Mouse (Mus musculus) monocyte, adult 5-6 weeks (primary cell): ENCODE measurements around the gene Calm3. TPM values are rescaled to one million over a fixed set of nuclear protein-coding genes. Genes with fewer than 3 reads are reported as not detected.
A peak's percentile ranks its signal among the peaks of the same experiment; 100 is the strongest.

Source experiments
- ATAC-seq: fragments of 153-309, 156-312 bp; replicated peaks from 2 replicates; pipeline ENCODE4 v1.8.0; 2017; ENCODE audit warnings: mild to moderate bottlenecking; ENCODE audit not compliant: low TSS enrichment, insufficient number of reproducible peaks, severe bottlenecking, poor library complexity, low FRiP score
- total RNA-seq: library from RNA; stranded (forward); fragments of 200-1000, 200-491, 200-594 nt; gene quantifications from 3 replicates; pipeline ENCODE4 v1.2.3, GENCODE M21; 2017

Gene Calm3
- total RNA-seq, 1 experiment from 2014 or later, result 298 TPM

DNA sequence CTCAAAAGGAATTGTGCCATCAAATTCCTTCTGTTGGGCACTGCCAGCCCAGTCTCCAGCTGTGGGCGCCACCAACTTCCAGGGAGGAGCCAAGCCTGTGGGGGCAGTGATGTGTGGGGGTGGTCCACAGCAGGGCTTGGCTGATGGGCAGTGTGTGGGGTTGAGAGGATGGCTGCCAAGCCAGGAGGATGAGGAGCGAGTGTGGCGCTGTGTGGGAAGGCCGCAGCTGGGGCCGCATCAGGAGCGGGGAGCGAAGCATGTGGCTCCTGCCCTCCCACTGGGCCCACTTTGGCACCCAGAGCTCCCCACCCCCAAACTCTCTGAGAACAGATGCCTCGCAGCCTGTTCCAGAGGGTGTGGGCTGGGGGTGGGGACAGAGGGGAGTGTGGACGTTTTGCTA, 5.9 kb downstream of the Calm3 start:
- ATAC-seq, result no peak

GRCm38 (mm10) chr7:16917447-16917846, 6.5 kb downstream of the Calm3 start:
- ATAC-seq, result no peak

GRCm38 (mm10) chr7:16916342-16917265, 7.3 kb downstream of the Calm3 start:
- ATAC-seq, result no peak

DNA sequence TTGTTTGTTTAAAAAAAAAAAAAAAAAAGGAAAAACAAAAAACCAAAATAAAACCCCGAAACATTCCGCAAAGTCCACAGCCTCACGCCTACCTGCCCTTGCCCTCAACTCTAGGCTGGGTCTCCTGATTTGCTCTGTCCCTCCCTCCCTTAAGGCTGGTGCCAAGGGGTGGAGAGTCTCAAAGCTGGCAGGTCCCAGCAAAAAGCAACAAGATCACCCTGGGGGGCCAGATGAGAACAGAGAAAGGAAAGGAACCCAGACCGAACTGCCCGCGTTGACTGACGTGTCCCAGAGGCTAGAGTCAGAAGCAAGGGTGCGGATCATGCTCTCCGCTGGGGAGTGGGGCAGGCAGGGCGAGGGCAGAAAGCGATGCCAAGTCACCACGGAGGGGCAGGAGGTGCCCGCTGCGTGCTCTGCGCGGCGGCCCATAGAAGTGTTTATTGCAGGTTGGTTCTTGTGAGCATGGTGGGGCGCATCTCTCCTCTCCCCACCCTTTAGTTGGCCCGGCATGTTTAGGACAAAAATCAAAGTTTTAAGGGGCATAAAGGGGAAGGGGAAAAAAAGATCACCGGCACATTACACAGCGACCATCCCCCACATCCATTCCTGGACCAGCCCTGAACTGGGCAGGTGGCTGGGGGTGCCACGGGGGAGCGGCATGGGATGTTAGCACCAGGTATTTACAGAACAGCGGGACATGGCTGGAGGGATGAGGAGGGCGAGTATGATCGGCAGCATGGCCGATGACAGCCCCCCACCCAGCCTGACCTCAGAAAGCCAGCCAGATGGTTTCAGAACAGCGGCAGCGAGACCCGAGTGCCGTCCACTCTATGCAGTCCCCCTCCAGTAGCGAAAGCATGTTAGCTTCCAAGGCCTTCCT, 8.2 kb downstream of the Calm3 start:
- no peak for ATAC-seq

DNA sequence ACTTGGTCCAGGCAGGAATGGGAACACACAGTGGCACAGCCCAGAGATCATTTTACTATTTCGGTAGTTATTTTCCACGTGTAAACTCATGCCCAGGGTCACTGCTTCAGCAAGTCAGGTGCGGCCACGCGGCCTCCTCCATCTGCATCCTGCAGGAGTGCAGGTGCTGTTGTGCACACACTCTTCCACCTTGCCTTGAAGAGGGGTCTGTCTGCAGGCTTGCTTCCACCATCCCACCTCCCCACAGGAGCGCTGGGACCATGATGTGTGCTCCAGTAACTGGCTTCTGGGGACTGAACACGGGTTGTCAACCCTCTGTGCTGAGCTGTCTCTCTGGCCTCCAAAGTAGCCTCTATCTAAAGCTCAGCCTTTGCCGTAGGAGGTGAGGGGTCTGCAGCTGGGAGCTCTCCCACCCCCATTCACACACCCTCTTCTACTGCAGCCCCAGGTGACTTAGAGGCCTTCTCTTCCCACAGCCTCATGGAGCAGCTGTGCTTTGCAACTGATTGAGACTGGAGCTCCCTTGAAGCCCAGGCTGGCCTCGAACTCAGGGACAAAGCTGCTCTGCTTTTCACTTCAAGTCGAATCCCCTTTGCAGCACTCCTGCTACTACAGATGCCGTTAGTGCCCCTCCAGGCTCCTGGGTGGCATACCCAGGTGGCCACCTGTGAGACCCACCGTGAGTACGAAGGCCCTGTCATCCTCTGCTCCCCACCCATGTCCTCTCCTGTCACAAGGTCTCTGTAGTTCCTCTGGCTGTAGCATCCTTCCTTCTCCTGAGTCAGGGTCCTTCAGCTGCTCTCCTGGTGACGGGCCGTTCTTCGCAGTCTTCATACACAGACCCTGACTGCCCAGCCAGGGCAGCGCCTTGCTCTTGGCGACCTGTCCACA, 9.2 kb downstream of the Calm3 start:
- ATAC-seq, result no peak

DNA sequence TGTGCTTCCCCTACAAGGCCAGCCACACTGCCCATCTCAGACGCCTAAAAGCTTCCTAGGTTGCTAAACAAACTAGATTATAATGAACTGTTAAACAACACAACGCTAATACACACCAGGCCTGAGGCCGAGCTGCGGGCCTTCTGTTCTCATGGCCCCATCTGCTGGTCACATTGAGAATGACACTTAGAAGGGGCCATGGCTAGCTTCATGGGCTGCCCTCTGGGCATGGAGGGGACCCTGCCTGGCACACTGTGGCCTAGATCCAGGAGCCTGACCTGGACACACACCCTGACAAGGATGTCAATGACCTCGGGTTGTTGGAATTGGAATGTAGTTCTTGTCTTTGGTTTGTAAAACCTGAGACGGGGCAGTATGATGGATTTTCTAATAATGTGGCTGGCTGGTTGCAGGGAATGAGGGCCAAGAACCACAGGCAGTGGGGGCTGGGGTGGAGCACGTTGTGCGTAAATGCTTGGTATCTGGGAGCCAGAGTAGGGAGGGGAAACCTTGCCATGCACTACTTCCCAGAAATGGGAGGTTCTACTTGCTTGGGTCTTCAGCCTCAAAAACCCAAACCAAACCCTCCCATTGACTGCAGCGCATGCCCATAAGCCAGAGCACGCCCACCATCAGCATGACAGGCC, 10.0 kb downstream of the Calm3 start:
- ATAC-seq, result peak; percentile 62

- ATAC-seq, result no peak
These were observed 11.6 kb downstream of the Calm3 start for GRCm38 (mm10) chr7:16912360-16912759.

GRCm38 (mm10) chr7:16911904-16912303, 12.0 kb downstream of the Calm3 start:
- no peak for ATAC-seq

DNA sequence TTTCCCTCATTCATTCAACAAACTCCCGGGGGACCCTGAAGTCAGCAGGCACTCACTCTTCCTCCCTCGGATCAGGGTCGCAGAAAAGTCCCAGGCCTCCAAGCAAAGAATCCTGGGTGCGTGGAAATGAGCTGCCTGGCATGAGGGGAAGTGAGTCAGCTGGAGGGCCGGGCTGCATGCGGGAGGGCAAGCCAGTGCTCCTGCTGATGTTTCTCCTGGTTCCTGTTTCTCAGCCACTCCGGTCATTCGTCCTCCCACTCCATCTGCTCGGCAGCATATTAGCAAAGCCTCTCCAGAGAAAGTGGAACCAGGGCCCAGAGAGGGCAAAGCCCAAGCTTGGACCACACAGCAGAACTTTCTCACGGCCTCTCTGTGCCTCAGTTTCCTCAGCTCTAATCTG, 14.0 kb downstream of the Calm3 start:
- ATAC-seq, result peak; percentile 74

DNA sequence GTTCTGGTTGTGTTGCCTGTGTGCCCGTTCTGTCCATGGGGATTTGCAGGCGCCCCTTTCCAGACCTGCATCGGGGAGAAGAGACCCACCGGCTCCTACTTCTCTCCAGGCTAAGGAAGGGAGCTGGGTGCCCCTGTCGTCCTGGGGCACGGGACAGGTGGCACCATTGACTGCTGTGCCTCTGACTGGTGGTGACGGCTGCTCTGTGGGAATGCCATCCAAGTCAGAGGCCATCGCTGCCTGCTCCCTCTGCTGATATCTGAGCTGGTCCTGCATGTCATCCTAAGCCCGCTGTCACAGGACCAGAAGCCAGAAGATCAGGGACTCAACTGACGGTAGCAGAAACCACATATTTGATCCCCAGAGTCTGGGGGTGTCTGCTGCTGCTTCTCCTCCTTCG, 15.1 kb downstream of the Calm3 start:
- ATAC-seq, result no peak

DNA sequence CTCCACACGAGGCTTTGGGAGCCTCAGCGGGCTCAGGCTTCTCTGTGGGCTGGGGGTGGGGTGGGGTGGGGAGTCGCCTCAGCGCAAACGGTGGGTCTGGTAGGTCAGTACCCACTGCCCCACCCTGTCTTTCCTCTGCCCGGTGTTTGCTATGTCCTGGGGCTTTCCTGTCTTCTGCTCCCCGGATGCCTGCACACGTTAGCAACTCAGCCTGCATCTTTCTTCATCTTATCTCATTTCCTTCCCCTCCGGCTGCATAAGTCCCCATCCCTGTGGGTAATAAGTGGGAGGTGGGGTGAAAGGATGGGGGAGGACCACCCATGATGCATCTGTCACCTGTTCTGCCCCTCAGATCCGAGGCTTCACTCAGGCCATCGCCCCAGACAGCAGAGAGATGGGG, 15.5 kb downstream of the Calm3 start:
- no peak for ATAC-seq

DNA sequence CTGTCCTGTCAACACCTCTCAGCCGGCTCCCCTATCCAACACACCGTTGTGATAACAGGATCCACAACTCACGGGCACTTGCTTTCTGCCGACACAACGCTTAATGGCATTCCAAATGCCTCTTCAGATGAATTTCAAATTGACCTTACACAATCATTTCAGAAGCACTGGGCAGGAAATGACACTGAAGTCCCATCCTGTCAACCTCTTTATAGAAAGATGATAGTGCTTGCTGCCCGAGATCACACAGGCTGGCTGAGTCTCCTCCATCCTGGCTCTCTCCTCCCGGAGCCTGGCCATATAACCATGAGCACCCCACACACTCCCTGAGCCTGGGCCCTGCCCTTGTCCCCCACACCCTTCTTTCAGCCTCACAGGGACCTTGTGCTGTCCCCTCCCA, 16.1 kb downstream of the Calm3 start:
- no peak for ATAC-seq

GRCm38 (mm10) chr7:16906889-16907559, 16.9 kb downstream of the Calm3 start:
- ATAC-seq, result no peak

- no peak for ATAC-seq
These were observed 17.6 kb downstream of the Calm3 start, which contains the start of gene Ptgir for GRCm38 (mm10) chr7:16906281-16906680. TSS of gene Ptgir (plus strand) at chr7:16906490.

DNA sequence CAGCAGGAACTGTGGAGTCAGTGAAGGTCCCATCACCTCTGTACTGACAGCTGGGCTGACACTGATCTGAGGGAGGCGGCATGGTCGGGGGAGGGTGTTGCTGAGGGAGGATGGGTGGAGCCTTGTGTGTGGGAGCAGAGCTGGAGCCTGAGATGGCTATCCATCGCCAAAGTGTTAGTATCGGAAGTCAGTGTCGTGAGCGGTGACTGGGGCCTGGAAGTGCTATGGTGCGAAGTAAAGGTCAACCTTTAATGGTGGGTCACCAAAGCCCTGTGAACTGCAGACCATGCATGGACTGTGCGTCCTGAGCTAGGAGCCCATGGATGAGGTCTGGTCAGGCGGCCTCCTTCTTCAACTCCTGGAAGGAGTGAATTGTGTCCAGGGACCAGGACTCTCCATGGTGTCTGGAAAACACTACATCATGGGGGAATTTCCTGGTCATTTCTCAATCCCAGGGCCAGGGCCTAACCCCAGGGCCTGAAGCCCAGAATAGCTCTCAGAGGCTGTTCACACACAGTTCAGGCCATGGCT, 18.4 kb downstream of the Calm3 start:
- no peak for ATAC-seq

DNA sequence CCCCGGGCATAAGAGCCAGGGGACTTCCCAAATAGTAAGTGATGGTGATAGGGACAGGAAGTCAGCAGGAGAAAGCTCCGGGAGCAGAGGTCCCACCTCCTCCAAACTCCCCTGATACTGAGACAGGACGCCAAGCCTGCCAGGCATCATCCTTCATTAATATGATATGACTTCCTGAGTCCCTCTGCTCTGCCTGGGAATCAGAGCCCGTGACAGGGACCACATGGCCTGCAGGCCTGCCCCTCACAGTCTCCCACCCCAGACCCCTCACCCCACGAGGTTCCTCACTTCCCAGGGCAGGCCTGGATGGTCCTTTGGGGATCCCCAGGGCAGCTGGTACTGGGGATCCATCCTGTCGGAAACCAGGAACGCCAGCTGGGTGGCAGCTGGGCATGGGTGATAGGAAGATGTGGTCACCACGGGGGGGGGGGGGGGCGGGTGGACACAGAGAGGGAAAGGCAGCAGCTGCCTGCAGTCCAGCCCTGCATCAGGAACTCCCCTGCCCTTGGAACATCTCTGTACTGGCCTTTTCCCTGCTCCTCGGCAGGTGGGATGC, 19.7 kb downstream of the Calm3 start:
- ATAC-seq, result no peak

DNA sequence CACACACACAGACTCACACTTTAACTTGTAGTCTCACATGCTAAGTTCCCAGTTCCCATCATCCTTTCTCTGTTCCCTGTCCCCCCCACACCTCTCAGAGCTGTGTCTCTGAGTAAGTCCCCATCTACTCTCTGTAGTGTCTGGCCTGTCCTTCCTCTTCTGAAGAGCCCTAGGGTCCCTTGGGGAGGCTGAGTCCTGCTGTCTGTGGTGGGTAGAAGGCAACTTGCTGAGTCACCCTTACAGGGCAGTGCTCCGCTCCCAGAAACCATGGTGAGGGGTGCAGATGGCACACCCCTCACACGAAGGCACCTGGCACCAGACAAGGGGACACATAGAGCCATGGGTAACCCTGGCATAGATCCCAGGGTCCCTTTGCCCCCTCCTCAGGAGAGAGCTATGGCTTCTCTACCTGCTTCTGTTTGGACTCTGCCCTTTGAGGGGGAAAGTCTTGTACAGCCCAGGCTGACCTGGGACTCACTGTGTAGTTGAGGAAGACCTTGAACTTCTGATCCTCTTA, 20.4 kb downstream of the Calm3 start:
- no peak for ATAC-seq
